Mouse (Mus musculus): ENCODE measurements at regions not wholly inside any gene's neighbourhood (a gene's known extent, or its start where the extent isn't known, plus 50 kb on each side); places are given as distances from the start of the nearest gene placed in this dataset.
A peak's percentile ranks its signal among the peaks of the same experiment; 100 is the strongest.

DNA sequence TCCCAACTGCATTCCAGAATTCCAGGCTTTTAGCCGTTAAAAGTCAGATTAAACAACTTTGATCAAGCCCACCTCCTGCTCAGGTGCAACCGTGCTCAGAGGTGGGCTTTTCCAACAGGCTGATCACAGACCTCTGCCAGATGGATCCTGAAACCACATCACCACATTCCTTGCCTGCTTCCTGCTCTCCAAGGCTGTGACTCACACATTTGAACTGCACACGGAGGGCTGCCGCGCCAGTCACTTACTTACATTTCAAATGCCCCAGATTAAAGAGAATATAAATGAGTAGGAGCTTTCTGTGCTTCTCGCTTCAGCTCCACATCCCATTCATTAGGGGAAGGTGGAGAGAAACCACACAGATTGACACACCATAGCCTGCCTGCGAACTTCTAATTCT lies 367.6 kb downstream of the Rpl36a-ps1 start:
- 59% methylated on average over 7 of the region's 7 CpGs for WGBS
- Histone ChIP-seq H3K4me1 (ENCODE audit: control insufficient read depth, insufficient read depth, low read length) (no peaks in the 10 kb centered on the region), H3K36me3 (ENCODE audit: control insufficient read depth, insufficient read depth, low read length) (no peaks in the 10 kb centered on the region), H3K9me3 (ENCODE audit: control insufficient read depth, low read length) (no peaks in the 10 kb centered on the region), H3K4me3 (ENCODE audit: low read depth, low read length) (no peak overlapping the region), H3K4me2 (ENCODE audit: low read depth, severe bottlenecking) (no peak overlapping the region), H3K27me3 (ENCODE audit: control insufficient read depth, insufficient read depth, low read length) (no peaks in the 10 kb centered on the region), H3K27ac (replicated peaks; ENCODE audit: low read depth, low read length) (no peak overlapping the region), H3K9ac (ENCODE audit: low read length) (no peak overlapping the region)
- ATAC-seq (ENCODE audit: insufficient number of reproducible peaks, low FRiP score, low TSS enrichment, low read depth) (no peak), DNase-seq (ENCODE audit: low spot score) (no peak)

DNA sequence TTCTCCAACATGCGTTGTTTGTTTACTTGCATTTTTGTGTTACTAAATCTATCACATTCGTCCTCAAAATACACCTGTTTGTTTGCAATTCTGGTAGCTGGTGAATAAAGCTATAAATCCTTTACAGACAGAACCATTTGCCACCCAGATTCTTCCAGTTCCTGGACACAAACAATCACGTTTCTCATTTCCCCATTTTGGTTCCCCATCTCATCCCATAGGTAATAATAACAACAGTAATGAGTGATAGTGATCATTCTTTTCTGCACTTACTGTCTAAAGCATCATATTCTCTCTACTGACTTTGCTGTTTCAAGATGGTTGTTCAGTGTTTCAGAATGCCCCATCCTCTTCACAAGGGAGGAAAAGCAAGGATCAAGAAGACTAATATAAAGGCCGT lies 368.3 kb downstream of the Rpl36a-ps1 start:
- no peak overlapping the region for H3K9ac ChIP-seq (ENCODE audit: low read length)
- WGBS, result 86% methylated on average over 4 of the region's 4 CpGs
- no peaks in the 10 kb centered on the region for H3K36me3 ChIP-seq (ENCODE audit: control insufficient read depth, insufficient read depth, low read length)
- H3K27me3 ChIP-seq (ENCODE audit: control insufficient read depth, insufficient read depth, low read length), result no peaks in the 10 kb centered on the region
- ATAC-seq (ENCODE audit: insufficient number of reproducible peaks, low FRiP score, low TSS enrichment, low read depth) (no peak), DNase-seq (ENCODE audit: low spot score) (no peak)
- no peak overlapping the region for H3K4me3 ChIP-seq (ENCODE audit: low read depth, low read length)
- H3K4me2 ChIP-seq (ENCODE audit: low read depth, severe bottlenecking), result no peak overlapping the region
- no peaks in the 10 kb centered on the region for H3K9me3 ChIP-seq (ENCODE audit: control insufficient read depth, low read length)
- no peaks in the 10 kb centered on the region for H3K4me1 ChIP-seq (ENCODE audit: control insufficient read depth, insufficient read depth, low read length)
- no peak overlapping the region for H3K27ac ChIP-seq (replicated peaks; ENCODE audit: low read depth, low read length)

DNA sequence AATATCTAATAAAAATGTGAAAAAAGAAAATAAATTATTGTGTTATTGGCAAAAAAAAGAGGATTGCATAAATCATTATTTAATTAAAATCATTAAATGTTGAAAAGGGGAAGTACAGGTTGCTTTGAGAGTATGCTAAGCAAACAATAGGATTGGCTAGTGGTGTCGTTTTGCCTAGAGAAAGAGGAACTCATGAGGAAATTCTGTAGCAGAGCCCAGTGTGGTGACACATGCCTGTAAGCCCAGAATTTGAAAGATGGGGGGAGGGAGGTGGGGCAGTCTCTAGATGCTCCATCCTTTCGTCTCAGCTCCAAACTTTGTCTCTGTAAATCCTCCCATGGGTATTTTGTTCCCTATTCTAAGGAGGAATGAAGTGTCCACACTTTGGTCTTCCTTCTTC lies 388.3 kb downstream of the Rpl36a-ps1 start:
- 70% methylated on average over 2 of the region's 2 CpGs for WGBS
- no peak for ATAC-seq (ENCODE audit: insufficient number of reproducible peaks, low FRiP score, low TSS enrichment, low read depth)

DNA sequence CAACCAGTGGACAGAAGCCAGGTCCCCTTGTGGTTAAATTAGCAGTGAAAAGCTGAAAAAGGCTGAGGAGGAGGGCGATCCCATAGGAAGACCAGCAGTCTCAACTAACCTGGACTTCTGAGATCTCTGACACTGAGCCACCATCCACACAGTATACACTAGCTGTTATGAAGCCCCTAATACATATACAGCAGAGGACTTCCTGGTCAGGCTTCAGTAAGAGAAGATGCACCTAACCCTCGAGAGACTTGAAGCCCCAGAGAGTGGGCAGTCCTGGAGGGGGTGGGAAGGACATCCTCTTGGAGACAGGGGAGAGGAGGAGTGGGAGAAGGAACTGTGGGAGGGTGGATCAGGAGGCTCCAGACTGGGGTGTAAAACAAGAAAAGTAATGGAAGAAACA lies 397.9 kb downstream of the Rpl36a-ps1 start:
- ATAC-seq (ENCODE audit: insufficient number of reproducible peaks, low FRiP score, low TSS enrichment, low read depth), result no peak
- Histone ChIP-seq H3K4me2 (ENCODE audit: low read depth, severe bottlenecking) (no peak overlapping the region), H3K36me3 (ENCODE audit: control insufficient read depth, insufficient read depth, low read length) (no peaks in the 10 kb centered on the region), H3K9me3 (ENCODE audit: control insufficient read depth, low read length) (no peaks in the 10 kb centered on the region), H3K9ac (ENCODE audit: low read length) (no peak overlapping the region), H3K27ac (replicated peaks; ENCODE audit: low read depth, low read length) (no peak overlapping the region), H3K27me3 (ENCODE audit: control insufficient read depth, insufficient read depth, low read length) (no peaks in the 10 kb centered on the region), H3K4me1 (ENCODE audit: control insufficient read depth, insufficient read depth, low read length) (no peaks in the 10 kb centered on the region), H3K4me3 (ENCODE audit: low read depth, low read length) (no peak overlapping the region)
- 82% methylated on average over 2 of the region's 2 CpGs for WGBS
- no peak for DNase-seq (ENCODE audit: low spot score)

More for the DNA sequence above, 388.3 kb downstream of the Rpl36a-ps1 start:
- H3K36me3 ChIP-seq (ENCODE audit: control insufficient read depth, insufficient read depth, low read length), result no peaks in the 10 kb centered on the region
- H3K9ac ChIP-seq (ENCODE audit: low read length), result no peak overlapping the region
- H3K9me3 ChIP-seq (ENCODE audit: control insufficient read depth, low read length), result no peaks in the 10 kb centered on the region
- H3K4me3 ChIP-seq (ENCODE audit: low read depth, low read length), result no peak overlapping the region
- H3K27ac ChIP-seq (replicated peaks; ENCODE audit: low read depth, low read length), result no peak overlapping the region
- no peak for DNase-seq (ENCODE audit: low spot score)
- no peak overlapping the region for H3K4me2 ChIP-seq (ENCODE audit: low read depth, severe bottlenecking)
- H3K27me3 ChIP-seq (ENCODE audit: control insufficient read depth, insufficient read depth, low read length), result no peaks in the 10 kb centered on the region
- no peaks in the 10 kb centered on the region for H3K4me1 ChIP-seq (ENCODE audit: control insufficient read depth, insufficient read depth, low read length)

DNA sequence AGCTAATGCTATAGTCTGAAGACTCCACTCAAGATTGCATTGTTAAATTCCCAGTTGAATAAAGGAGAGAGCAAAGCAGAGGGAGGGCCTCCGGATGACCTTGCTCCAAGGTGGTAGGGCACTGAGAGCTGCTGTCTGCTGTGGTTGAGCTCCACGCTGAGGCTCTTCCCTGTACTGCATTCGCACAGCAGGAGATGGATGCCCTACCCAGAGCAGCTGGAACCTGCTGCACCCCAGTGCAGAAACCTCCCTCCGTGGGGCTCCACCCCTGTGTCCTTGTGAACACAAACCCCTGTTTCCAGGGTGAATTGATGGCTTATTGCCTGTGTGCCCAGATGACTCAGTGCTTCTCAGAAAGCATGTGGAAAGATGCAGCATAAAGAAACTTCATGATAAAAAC lies 404.3 kb downstream of the Rpl36a-ps1 start:
- H3K36me3 ChIP-seq (ENCODE audit: control insufficient read depth, insufficient read depth, low read length), result no peaks in the 10 kb centered on the region
- H3K27me3 ChIP-seq (ENCODE audit: control insufficient read depth, insufficient read depth, low read length), result no peaks in the 10 kb centered on the region
- H3K27ac ChIP-seq (replicated peaks; ENCODE audit: low read depth, low read length), result no peak overlapping the region
- H3K4me1 ChIP-seq (ENCODE audit: control insufficient read depth, insufficient read depth, low read length), result no peaks in the 10 kb centered on the region
- H3K4me3 ChIP-seq (ENCODE audit: low read depth, low read length), result no peak overlapping the region
- ATAC-seq (ENCODE audit: insufficient number of reproducible peaks, low FRiP score, low TSS enrichment, low read depth), result no peak
- WGBS, result 9% methylated on average over 4 of the region's 4 CpGs
- H3K9me3 ChIP-seq (ENCODE audit: control insufficient read depth, low read length), result no peaks in the 10 kb centered on the region
- peak; percentile 46 for DNase-seq (ENCODE audit: low spot score)
- H3K4me2 ChIP-seq (ENCODE audit: low read depth, severe bottlenecking), result no peak overlapping the region
- H3K9ac ChIP-seq (ENCODE audit: low read length), result no peak overlapping the region

DNA sequence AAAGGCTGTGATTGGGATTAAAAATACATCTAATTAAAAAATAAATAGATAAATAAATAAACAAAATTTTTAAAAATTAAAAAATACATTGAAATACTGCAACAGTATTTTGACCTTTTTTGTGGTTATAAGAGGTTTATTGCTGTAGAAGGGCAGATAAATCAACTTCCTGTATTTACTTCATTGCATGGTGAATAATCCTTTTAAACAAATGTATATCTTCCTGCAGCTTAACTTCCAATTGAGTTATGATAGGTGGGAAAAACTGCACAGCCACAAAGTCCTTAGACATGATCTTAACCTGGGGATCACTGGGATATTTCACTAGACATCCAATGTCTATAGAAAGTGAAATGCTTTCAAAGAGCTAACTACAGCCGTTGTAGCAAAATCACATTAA lies 402.1 kb upstream of the Dach1 start:
- no peaks in the 10 kb centered on the region for H3K27me3 ChIP-seq (ENCODE audit: control insufficient read depth, insufficient read depth, low read length)
- no peak overlapping the region for H3K9ac ChIP-seq (ENCODE audit: low read length)
- no peak overlapping the region for H3K27ac ChIP-seq (replicated peaks; ENCODE audit: low read depth, low read length)
- no peaks in the 10 kb centered on the region for H3K4me1 ChIP-seq (ENCODE audit: control insufficient read depth, insufficient read depth, low read length)
- 90% methylated on average over 1 of the region's 1 CpGs for WGBS
- no peak for ATAC-seq (ENCODE audit: insufficient number of reproducible peaks, low FRiP score, low TSS enrichment, low read depth)
- H3K9me3 ChIP-seq (ENCODE audit: control insufficient read depth, low read length), result no peaks in the 10 kb centered on the region
- DNase-seq (ENCODE audit: low spot score), result no peak
- no peak overlapping the region for H3K4me3 ChIP-seq (ENCODE audit: low read depth, low read length)
- H3K36me3 ChIP-seq (ENCODE audit: control insufficient read depth, insufficient read depth, low read length), result no peaks in the 10 kb centered on the region
- H3K4me2 ChIP-seq (ENCODE audit: low read depth, severe bottlenecking), result no peak overlapping the region

DNA sequence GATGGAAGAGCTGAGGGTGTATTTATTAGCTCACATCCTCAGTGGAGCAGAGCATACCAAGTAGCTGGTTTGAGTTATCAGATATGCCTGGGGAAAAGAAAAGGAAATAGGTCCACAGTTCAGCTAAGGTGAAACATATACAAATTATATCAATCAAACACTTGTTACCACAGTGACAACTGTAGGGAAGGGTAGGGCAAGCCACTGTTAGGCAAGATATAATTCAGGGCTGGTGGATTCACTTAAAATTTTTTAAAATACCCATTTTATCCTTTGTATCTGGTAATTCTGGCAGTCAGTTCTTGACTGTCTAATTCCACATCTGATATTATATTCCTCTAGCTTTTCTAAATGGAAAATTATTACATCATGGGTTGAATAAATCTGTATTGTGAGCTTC lies 392.4 kb upstream of the Dach1 start:
- no peaks in the 10 kb centered on the region for H3K9me3 ChIP-seq (ENCODE audit: control insufficient read depth, low read length)

DNA sequence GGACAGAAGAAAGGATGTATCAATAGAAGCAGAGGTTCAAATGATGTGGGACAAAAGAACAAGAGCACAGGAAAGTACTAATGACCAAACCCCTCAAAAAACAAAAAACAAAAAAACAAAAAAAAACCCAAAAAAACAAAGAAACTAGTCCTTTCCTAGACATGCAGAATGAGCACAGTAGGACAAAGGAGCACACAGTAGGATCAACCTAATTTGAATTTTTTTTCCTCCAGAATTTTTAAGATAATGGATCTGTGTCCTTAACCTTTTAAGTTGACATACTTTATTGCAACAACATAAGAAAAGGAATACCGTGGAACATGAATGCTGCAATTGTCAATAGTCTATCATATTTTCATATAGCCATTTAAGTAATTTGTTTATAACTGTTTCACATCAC lies 370.2 kb upstream of the Dach1 start:
- Histone ChIP-seq H3K9ac (ENCODE audit: low read length) (no peak overlapping the region), H3K9me3 (ENCODE audit: control insufficient read depth, low read length) (no peaks in the 10 kb centered on the region), H3K27ac (replicated peaks; ENCODE audit: low read depth, low read length) (no peak overlapping the region), H3K4me3 (ENCODE audit: low read depth, low read length) (no peak overlapping the region), H3K36me3 (ENCODE audit: control insufficient read depth, insufficient read depth, low read length) (no peaks in the 10 kb centered on the region), H3K4me2 (ENCODE audit: low read depth, severe bottlenecking) (no peak overlapping the region), H3K4me1 (ENCODE audit: control insufficient read depth, insufficient read depth, low read length) (no peaks in the 10 kb centered on the region), H3K27me3 (ENCODE audit: control insufficient read depth, insufficient read depth, low read length) (no peaks in the 10 kb centered on the region)
- DNase-seq (ENCODE audit: low spot score) (no peak), ATAC-seq (ENCODE audit: insufficient number of reproducible peaks, low FRiP score, low TSS enrichment, low read depth) (no peak)
- WGBS, result 90% methylated on average over 1 of the region's 1 CpGs

More for the DNA sequence above, 392.4 kb upstream of the Dach1 start:
- Histone ChIP-seq H3K27ac (replicated peaks; ENCODE audit: low read depth, low read length) (no peak overlapping the region), H3K4me1 (ENCODE audit: control insufficient read depth, insufficient read depth, low read length) (no peaks in the 10 kb centered on the region), H3K27me3 (ENCODE audit: control insufficient read depth, insufficient read depth, low read length) (no peaks in the 10 kb centered on the region), H3K4me2 (ENCODE audit: low read depth, severe bottlenecking) (no peak overlapping the region), H3K9ac (ENCODE audit: low read length) (no peak overlapping the region), H3K4me3 (ENCODE audit: low read depth, low read length) (no peak overlapping the region), H3K36me3 (ENCODE audit: control insufficient read depth, insufficient read depth, low read length) (no peaks in the 10 kb centered on the region)
- ATAC-seq (ENCODE audit: insufficient number of reproducible peaks, low FRiP score, low TSS enrichment, low read depth) (no peak), DNase-seq (ENCODE audit: low spot score) (no peak)

DNA sequence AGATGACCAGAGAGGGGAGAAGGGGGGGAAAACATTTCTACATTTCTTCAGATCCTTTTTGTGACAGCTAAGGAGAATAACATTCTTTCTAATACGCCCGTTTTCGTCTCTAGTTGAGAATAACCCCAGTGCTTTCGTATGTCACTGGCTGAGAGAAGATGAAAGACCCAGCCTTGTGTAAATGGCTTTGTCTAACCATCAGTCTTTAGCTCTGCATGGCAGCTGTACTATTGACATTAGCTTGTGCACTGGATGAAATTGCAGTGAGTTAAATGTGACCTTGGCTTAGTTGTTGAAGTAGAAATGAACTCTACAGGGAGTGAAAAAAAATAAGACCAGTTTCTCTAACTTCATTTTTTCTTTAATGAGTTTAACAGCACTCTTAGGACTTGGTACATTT lies 368.7 kb upstream of the Dach1 start:
- Histone ChIP-seq H3K36me3 (ENCODE audit: control insufficient read depth, insufficient read depth, low read length) (no peaks in the 10 kb centered on the region), H3K9me3 (ENCODE audit: control insufficient read depth, low read length) (no peaks in the 10 kb centered on the region), H3K4me2 (ENCODE audit: low read depth, severe bottlenecking) (no peak overlapping the region), H3K27me3 (ENCODE audit: control insufficient read depth, insufficient read depth, low read length) (no peaks in the 10 kb centered on the region), H3K27ac (replicated peaks; ENCODE audit: low read depth, low read length) (no peak overlapping the region), H3K9ac (ENCODE audit: low read length) (no peak overlapping the region), H3K4me3 (ENCODE audit: low read depth, low read length) (no peak overlapping the region), H3K4me1 (ENCODE audit: control insufficient read depth, insufficient read depth, low read length) (no peaks in the 10 kb centered on the region)
- WGBS, result 59% methylated on average over 4 of the region's 4 CpGs
- no peak for ATAC-seq (ENCODE audit: insufficient number of reproducible peaks, low FRiP score, low TSS enrichment, low read depth)
- DNase-seq (ENCODE audit: low spot score), result no peak
